Mouse (Mus musculus): ENCODE data around the gene Mmp25.
A peak's percentile ranks its signal among the peaks of the same experiment; 100 is the strongest.
"Not testable (repeated sequence)": the region's sequence is repeated elsewhere in the genome, so short reads cannot be mapped to it uniquely, and the experiment has no call there.

Gene Mmp25

GRCm38 (mm10) chr17:23599605-23600063 lies 45.4 kb downstream of the Mmp25 start:
- DNase-seq (ENCODE audit: low read depth, low spot score), result no peak
- Histone ChIP-seq H3K36me3 (ENCODE audit: control insufficient read depth, insufficient read depth, low read length, poor library complexity, severe bottlenecking) (no peaks in the 10 kb centered on the region), H3K27me3 (ENCODE audit: control insufficient read depth, insufficient read depth, low read length, poor library complexity, severe bottlenecking) (no peaks in the 10 kb centered on the region)

GRCm38 (mm10) chr17:23598582-23599552 lies 46.2 kb downstream of the Mmp25 start, which contains the start of gene Zfp13:
Gene Zfp13, minus strand, starts transcription at chr17:23599487.
- DNase-seq (ENCODE audit: low read depth, low spot score), result peak; percentile 74
- H3K27me3 ChIP-seq (ENCODE audit: control insufficient read depth, insufficient read depth, low read length, poor library complexity, severe bottlenecking), result no peaks in the 10 kb centered on the region
- no peaks in the 10 kb centered on the region for H3K36me3 ChIP-seq (ENCODE audit: control insufficient read depth, insufficient read depth, low read length, poor library complexity, severe bottlenecking)

GRCm38 (mm10) chr17:23595139-23595538 lies 49.9 kb downstream of the Mmp25 start:
- not testable (repeated sequence) for H3K27me3 ChIP-seq (ENCODE audit: control insufficient read depth, insufficient read depth, low read length, poor library complexity, severe bottlenecking)

GRCm38 (mm10) chr17:23592926-23593300 lies 52.2 kb downstream of the Mmp25 start:
- H3K27me3 ChIP-seq (ENCODE audit: control insufficient read depth, insufficient read depth, low read length, poor library complexity, severe bottlenecking), result no peaks in the 10 kb centered on the region
- no peaks in the 10 kb centered on the region for H3K36me3 ChIP-seq (ENCODE audit: control insufficient read depth, insufficient read depth, low read length, poor library complexity, severe bottlenecking)
- no peak for DNase-seq (ENCODE audit: low read depth, low spot score)

More at GRCm38 (mm10) chr17:23595139-23595538, 49.9 kb downstream of the Mmp25 start:
- DNase-seq (ENCODE audit: low read depth, low spot score); H3K36me3 ChIP-seq (ENCODE audit: control insufficient read depth, insufficient read depth, low read length, poor library complexity, severe bottlenecking): not testable (repeated sequence)

- DNase-seq (ENCODE audit: low read depth, low spot score), result peak; percentile 78
- no peaks in the 10 kb centered on the region for H3K27me3 ChIP-seq (ENCODE audit: control insufficient read depth, insufficient read depth, low read length, poor library complexity, severe bottlenecking)
- no peaks in the 10 kb centered on the region for H3K36me3 ChIP-seq (ENCODE audit: control insufficient read depth, insufficient read depth, low read length, poor library complexity, severe bottlenecking)
Observed at GRCm38 (mm10) chr17:23592208-23592925, 52.7 kb downstream of the Mmp25 start.

GRCm38 (mm10) chr17:23587253-23587652 lies 57.8 kb downstream of the Mmp25 start:
- DNase-seq (ENCODE audit: low read depth, low spot score), result no peak
- Histone ChIP-seq H3K36me3 (ENCODE audit: control insufficient read depth, insufficient read depth, low read length, poor library complexity, severe bottlenecking) (no peaks in the 10 kb centered on the region), H3K27me3 (ENCODE audit: control insufficient read depth, insufficient read depth, low read length, poor library complexity, severe bottlenecking) (no peaks in the 10 kb centered on the region; the same call in 1 of the 2 replicates)

- Histone ChIP-seq H3K27me3 (ENCODE audit: control insufficient read depth, insufficient read depth, low read length, poor library complexity, severe bottlenecking) (no peaks in the 10 kb centered on the region; the same call in 1 of the 2 replicates), H3K36me3 (ENCODE audit: control insufficient read depth, insufficient read depth, low read length, poor library complexity, severe bottlenecking) (no peaks in the 10 kb centered on the region)
- DNase-seq (ENCODE audit: low read depth, low spot score), result no peak
Observed at GRCm38 (mm10) chr17:23585721-23586491, 59.2 kb downstream of the Mmp25 start.

- DNase-seq (ENCODE audit: low read depth, low spot score), result no peak
Observed at GRCm38 (mm10) chr17:23584786-23585185, 60.3 kb downstream of the Mmp25 start.

More at GRCm38 (mm10) chr17:23584786-23585185, 60.3 kb downstream of the Mmp25 start:
- H3K27me3 ChIP-seq (ENCODE audit: control insufficient read depth, insufficient read depth, low read length, poor library complexity, severe bottlenecking), result no peaks in the 10 kb centered on the region; the same call in 1 of the 2 replicates
- no peaks in the 10 kb centered on the region for H3K36me3 ChIP-seq (ENCODE audit: control insufficient read depth, insufficient read depth, low read length, poor library complexity, severe bottlenecking)

Measured in splenic B cell, adult 2 months (primary cell).